Mouse (Mus musculus) limb, embryonic 15.5 days (tissue): ENCODE measurements around the gene Psmb8. TPM values are rescaled to one million over a fixed set of nuclear protein-coding genes. Genes with fewer than 3 reads are reported as not detected.

Experiments used
- ATAC-seq: fragments of 200-750 bp; cut with Nextera tagmentation; 2 replicates; pipeline ENCODE4 v1.8.0; 2017; ENCODE audit warnings: low read depth, moderate TSS enrichment; ENCODE audit not compliant: insufficient number of reproducible peaks, low FRiP score, low TSS enrichment
- H3K27ac ChIP-seq: fragments of 300-500 bp; sonication (generic); 2 replicates; pipeline ENCODE4 v1.5.1; 2015; ENCODE audit warnings: moderate library complexity, mild to moderate bottlenecking, inconsistent platforms
- H3K27me3 ChIP-seq: fragments of 300-500 bp; sonication (generic); 2 replicates; pipeline ENCODE4 v1.6.1; 2015; ENCODE audit warnings: inconsistent platforms
- H3K36me3 ChIP-seq: fragments of 300-500 bp; sonication (generic); 2 replicates; pipeline ENCODE4 v1.6.1; 2015; ENCODE audit warnings: inconsistent platforms
- H3K4me1 ChIP-seq: fragments of 300-500 bp; sonication (generic); 2 replicates; pipeline ENCODE4 v1.6.1; 2015; ENCODE audit warnings: inconsistent platforms
- H3K4me2 ChIP-seq: fragments of 300-500 bp; sonication (generic); 2 replicates; pipeline ENCODE4 v1.6.1; 2015; ENCODE audit warnings: mild to moderate bottlenecking, inconsistent platforms
- H3K4me3 ChIP-seq: fragments of 300-500 bp; sonication (generic); 2 replicates; pipeline ENCODE4 v1.5.1; 2015; ENCODE audit warnings: mild to moderate bottlenecking, inconsistent platforms
- H3K9ac ChIP-seq: fragments of 300-500 bp; sonication (generic); 2 replicates; pipeline ENCODE4 v1.6.1; 2015; ENCODE audit warnings: inconsistent platforms
- H3K9me3 ChIP-seq: fragments of 300-500 bp; sonication (generic); 2 replicates; pipeline ENCODE4 v1.6.1; 2016; ENCODE audit warnings: inconsistent platforms
- WGBS: fragments of 180-500 bp; shearing (Covaris S2); methylation state at CpG from one replicate; pipeline ENCODE4 v1.1.7; 2015; 5-methylcytosine and 5-hydroxymethylcytosine counted together
- polyA plus RNA-seq: library from polyadenylated mRNA; unstranded; fragments of >200 nt; fragmentation: Nextera tagmentation; extraction: Ambion mirVana; gene quantifications from 2 replicates; pipeline ENCODE4 v1.2.1, GENCODE M21; 2015

Gene Psmb8
- polyA plus RNA-seq, 1 experiment from 2014 or later = 12.1 TPM

DNA sequence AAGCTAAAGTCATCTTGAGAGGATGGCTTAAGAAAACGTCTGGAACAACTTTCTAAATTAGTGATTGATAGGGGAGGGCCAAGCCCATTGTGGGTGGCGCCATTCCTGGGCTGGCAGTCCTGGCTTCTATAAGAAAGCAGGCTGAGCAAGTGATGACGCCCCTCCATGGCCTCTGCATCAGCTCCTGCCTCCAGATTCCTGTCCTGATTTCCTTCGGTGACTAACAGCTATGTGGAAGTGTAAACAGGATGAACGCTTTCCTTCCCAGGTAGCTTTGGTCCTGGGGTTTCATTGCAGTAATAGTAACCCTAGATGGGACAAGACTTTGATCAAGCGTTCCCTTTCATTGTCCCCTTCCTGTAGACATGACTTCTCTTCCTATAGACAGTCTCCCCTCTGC, 18.5 kb upstream of the Psmb8 start:
- H3K4me3 ChIP-seq = no peak overlapping the region
- no peaks in the 10 kb centered on the region for H3K9me3 ChIP-seq
- H3K36me3 ChIP-seq = no peaks in the 10 kb centered on the region
- peaks cover 10% of the 10 kb centered on the region for H3K27me3 ChIP-seq
- H3K27ac ChIP-seq = no peak overlapping the region
- no peak for ATAC-seq
- no peaks in the 10 kb centered on the region for H3K4me1 ChIP-seq
- WGBS = 52% methylated on average over 6 of the region's 6 CpGs
- H3K9ac ChIP-seq = no peak overlapping the region
- H3K4me2 ChIP-seq = no peak overlapping the region

DNA sequence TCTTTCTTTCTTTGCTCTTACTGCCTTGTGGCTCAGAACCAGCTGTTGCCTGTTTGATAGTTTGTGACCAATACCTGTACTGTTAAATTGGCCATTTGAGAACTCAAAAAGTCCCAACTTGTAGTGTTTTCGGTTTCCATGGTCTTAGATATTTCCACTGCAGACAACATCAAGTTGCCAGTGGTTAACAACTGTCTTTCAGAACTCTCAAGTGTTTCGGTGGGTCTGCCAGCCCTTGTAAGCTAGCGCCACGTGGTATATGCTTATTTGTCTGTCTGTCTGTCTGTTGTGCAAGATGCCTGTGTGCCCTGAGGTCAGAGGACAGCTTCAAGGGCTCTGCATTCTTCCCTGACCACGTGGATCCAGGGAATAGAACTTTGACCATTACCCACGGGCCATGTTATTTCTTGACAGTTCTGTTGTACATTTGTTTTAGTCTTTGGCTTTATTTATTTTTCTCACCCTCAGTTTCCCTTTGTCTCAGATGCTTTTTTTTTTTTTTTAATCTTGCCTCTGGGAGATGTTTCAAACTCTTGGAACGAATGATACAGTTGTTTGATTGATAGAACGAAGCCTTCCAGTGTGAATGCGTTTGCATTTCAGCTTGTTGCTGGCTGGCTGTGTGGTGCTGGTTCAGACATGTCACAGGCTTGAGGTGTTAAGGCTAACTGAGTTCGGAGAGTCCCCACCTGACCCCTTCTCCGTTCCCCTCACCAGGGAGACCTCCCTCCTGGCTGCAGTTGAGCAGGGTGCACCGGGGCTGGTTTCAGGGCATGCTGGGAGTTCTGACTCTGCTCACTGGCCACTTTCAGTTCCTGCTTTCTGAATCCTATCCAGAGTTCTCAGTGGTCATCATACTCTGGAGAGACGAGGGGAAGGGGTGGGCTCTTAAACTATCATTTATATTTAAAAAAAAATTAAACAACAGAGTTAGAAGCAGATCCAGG, 17.3 kb upstream of the Psmb8 start:
- H3K9me3 ChIP-seq = no peaks in the 10 kb centered on the region
- H3K27me3 ChIP-seq = peaks cover 12% of the 10 kb centered on the region
- H3K9ac ChIP-seq = no peak overlapping the region
- no peaks in the 10 kb centered on the region for H3K4me1 ChIP-seq
- H3K27ac ChIP-seq = no peak overlapping the region
- H3K36me3 ChIP-seq = no peaks in the 10 kb centered on the region
- H3K4me2 ChIP-seq = no peak overlapping the region
- ATAC-seq = no peak
- no peak overlapping the region for H3K4me3 ChIP-seq
- WGBS = 61% methylated on average over 13 of the region's 13 CpGs

DNA sequence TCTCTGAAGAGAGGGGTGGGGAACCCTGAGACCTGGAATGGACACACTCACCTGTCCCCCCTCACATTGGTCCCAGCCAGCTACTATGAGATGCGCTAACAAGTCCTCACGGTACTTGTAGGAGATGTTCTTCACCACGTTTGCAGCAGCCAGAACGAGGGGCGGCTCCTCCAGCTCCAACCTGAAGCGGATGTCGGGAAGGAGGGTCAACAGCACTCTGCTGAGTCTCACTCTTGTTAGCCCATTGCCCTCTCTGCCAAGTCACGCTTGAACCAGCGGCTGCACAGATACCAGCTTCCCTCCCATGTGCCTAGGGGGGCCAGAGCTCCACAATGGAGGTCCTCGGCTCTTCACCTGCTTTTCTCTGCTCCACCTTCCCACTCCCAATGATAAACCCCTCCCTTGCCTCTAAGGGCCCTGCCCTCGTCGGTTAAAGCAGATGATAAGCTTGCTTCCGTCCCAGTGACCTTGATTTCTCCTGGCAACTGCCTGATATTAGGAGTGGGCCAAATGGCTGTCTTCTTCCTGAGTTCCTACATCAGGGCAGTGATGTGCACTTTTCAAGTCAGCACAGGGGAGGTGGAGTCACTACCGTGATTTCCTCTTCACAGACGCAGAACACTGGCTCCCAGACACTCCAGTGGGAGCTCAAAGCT, 13.8 kb upstream of the Psmb8 start:
- Histone ChIP-seq H3K9ac (no peak overlapping the region), H3K27ac (no peak overlapping the region), H3K27me3 (peaks cover 35% of the 10 kb centered on the region), H3K36me3 (no peaks in the 10 kb centered on the region), H3K4me1 (peaks cover 15% of the 10 kb centered on the region), H3K4me2 (no peak overlapping the region), H3K4me3 (no peak overlapping the region), H3K9me3 (no peaks in the 10 kb centered on the region)
- WGBS = 72% methylated on average over 15 of the region's 15 CpGs
- no peak for ATAC-seq

DNA sequence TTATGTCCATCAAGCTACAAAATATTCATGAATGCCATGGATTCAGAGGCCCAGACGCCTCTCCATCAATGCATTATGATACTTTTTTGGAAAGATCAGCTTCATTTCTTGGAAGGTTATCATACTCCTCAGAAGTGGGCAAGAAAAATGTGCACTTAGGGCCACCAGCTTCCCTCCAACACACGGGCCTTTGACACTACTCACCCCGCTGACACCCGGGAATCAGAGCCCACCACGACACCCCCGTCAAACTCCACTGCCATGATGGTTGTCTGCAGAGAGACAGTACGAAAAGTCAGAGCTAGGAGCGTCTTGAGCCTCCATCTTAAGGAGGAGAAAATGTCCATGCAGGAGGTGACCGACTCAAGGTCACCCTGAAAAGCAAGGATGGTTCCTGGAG, 12.0 kb upstream of the Psmb8 start:
- H3K27me3 ChIP-seq = peaks cover 52% of the 10 kb centered on the region

DNA sequence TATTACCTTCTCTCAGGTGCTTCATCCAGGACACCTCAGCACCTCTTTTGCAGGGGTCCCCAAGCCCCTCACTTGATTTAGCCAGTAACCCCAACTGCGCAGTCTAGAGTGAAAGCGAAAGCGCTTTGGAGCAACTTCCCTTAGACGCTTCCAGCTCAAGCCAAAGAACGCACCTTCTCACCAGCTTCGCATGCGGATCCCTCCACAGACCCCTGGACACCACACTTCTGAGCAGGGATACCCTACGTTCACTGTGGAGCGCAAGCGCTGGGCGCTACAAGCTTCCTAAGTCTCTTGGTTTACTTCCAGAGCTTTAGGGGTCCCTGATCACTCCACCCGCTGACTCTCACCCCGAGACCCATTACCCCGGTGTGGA, 10.6 kb upstream of the Psmb8 start:
- Histone ChIP-seq H3K9me3 (no peaks in the 10 kb centered on the region), H3K4me2 (peak overlapping the region; percentile 93), H3K27me3 (peaks cover 63% of the 10 kb centered on the region), H3K27ac (no peak overlapping the region), H3K4me1 (peaks cover 15% of the 10 kb centered on the region), H3K4me3 (peak overlapping the region; percentile 50), H3K9ac (no peak overlapping the region), H3K36me3 (no peaks in the 10 kb centered on the region)
- 3% methylated on average over 14 of the region's 14 CpGs for WGBS
- no peak for ATAC-seq

More for the DNA sequence above, 12.0 kb upstream of the Psmb8 start:
- H3K9me3 ChIP-seq = no peaks in the 10 kb centered on the region
- ATAC-seq = no peak
- H3K9ac ChIP-seq = no peak overlapping the region
- H3K4me3 ChIP-seq = no peak overlapping the region
- no peak overlapping the region for H3K27ac ChIP-seq
- H3K4me1 ChIP-seq = peaks cover 15% of the 10 kb centered on the region
- H3K4me2 ChIP-seq = no peak overlapping the region
- WGBS = 90% methylated on average over 9 of the region's 9 CpGs
- no peaks in the 10 kb centered on the region for H3K36me3 ChIP-seq

DNA sequence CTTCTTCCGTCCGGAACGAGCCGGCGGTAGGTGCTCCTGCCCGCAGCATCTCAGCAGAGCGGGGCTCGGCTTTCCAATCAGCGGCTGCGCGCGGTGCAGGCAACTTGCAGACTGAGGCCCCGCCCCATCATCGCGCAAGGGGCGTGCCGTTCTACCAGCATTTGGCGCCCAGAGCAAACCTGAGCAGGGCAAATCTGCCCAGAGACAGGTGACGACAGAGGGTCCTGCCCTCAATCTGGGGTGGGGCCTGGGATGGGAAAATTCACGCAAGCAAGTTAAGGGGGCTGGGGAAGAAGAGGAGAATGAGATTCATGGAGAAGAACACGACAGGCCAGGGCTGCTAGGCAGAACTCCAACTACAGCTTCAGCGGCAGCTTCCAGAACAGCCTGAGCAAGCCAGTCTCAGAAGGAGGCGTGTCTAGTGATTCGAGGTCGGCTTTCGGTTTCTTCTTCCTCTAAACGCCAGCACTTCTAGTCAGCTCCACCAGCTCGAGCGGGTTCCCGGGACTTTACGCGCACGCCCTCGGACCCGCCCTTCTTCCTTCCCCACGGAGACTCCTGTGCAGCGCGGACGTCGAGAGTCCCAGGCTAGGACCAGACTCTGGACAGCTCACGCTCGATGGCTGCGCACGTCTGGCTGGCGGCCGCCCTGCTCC, 10.1 kb upstream of the Psmb8 start, which contains the start of the genes Tap1 and Psmb9:
Gene Tap1, plus strand, starts transcription at position 293 of the 656 bp plus-strand sequence.
Gene Psmb9, minus strand, starts transcription at position 504 of the 656 bp plus-strand sequence.
- no peaks in the 10 kb centered on the region for H3K9me3 ChIP-seq
- peak; percentile 93 for ATAC-seq
- peaks cover 68% of the 10 kb centered on the region for H3K27me3 ChIP-seq
- no peaks in the 10 kb centered on the region for H3K36me3 ChIP-seq
- H3K4me3 ChIP-seq = peak within 1 kb of the TSS; percentile 50
- peak within 1 kb of the TSS; percentile 93 for H3K4me2 ChIP-seq
- peak within 1 kb of the TSS; percentile 60 for H3K9ac ChIP-seq
- under 1% methylated on average over 46 of the region's 46 CpGs for WGBS
- H3K27ac ChIP-seq = peak within 1 kb of the TSS; percentile 83
- H3K4me1 ChIP-seq = peaks cover 15% of the 10 kb centered on the region

DNA sequence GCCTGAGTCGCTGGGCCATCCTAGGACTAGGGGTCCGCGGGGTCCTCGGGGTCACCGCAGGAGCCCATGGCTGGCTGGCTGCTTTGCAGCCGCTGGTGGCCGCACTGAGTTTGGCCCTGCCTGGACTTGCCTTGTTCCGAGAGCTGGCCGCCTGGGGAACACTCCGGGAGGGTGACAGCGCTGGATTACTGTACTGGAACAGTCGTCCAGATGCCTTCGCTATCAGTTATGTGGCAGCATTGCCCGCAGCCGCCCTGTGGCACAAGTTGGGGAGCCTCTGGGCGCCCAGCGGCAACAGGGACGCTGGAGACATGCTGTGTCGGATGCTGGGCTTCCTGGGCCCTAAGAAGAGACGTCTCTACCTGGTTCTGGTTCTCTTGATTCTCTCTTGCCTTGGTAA, 9.5 kb upstream of the Psmb8 start:
- Histone ChIP-seq H3K4me2 (peak overlapping the region; percentile 93), H3K4me1 (peaks cover 18% of the 10 kb centered on the region), H3K4me3 (peak overlapping the region; percentile 50), H3K36me3 (no peaks in the 10 kb centered on the region), H3K9ac (peak overlapping the region; percentile 60), H3K9me3 (no peaks in the 10 kb centered on the region), H3K27ac (peak overlapping the region; percentile 83), H3K27me3 (peaks cover 75% of the 10 kb centered on the region)
- ATAC-seq = no peak
- WGBS = 2% methylated on average over 20 of the region's 20 CpGs

DNA sequence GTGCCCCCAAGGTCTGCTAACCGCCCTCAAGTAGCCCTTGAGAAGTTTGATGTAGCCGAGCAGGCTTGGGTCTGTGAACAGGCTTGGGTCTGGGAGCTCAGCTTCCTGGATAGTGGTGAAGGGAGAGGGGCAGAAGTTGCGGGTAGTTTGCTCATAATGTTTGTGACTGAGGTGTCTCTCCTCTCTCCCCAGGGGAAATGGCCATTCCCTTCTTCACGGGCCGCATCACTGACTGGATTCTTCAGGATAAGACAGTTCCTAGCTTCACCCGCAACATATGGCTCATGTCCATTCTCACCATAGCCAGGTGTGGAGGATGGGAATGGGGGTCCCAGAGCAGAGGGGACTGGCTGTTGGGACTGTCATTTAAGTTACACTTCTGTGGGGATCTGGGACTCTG, 8.5 kb upstream of the Psmb8 start:
- Histone ChIP-seq H3K9me3 (no peaks in the 10 kb centered on the region), H3K9ac (no peak overlapping the region), H3K4me3 (no peak overlapping the region), H3K36me3 (no peaks in the 10 kb centered on the region), H3K4me2 (no peak overlapping the region), H3K4me1 (peaks cover 18% of the 10 kb centered on the region), H3K27ac (no peak overlapping the region), H3K27me3 (peaks cover 75% of the 10 kb centered on the region)
- WGBS = 68% methylated on average over 6 of the region's 6 CpGs
- ATAC-seq = no peak

DNA sequence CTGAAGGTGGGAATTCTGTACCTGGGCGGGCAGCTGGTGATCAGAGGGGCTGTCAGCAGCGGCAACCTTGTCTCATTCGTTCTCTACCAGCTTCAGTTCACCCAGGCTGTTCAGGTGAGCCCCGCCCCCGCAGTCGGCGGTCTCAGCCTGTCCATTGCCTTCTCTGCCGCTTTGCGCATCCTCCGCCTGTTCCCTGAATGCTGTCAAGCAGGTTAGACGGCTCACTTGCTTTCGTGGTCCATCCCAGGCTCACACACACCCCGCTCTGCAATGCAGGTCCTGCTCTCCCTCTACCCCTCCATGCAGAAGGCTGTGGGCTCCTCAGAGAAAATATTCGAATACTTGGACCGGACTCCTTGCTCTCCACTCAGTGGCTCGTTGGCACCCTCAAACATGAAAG, 4.7 kb upstream of the Psmb8 start:
- no peaks in the 10 kb centered on the region for H3K36me3 ChIP-seq
- peaks cover 16% of the 10 kb centered on the region for H3K4me1 ChIP-seq
- no peak overlapping the region for H3K9ac ChIP-seq
- no peak overlapping the region for H3K4me3 ChIP-seq
- no peak overlapping the region for H3K27ac ChIP-seq
- 26% methylated on average over 16 of the region's 16 CpGs for WGBS
- H3K27me3 ChIP-seq = peaks cover 90% of the 10 kb centered on the region
- H3K9me3 ChIP-seq = no peaks in the 10 kb centered on the region
- no peak for ATAC-seq
- H3K4me2 ChIP-seq = no peak overlapping the region

DNA sequence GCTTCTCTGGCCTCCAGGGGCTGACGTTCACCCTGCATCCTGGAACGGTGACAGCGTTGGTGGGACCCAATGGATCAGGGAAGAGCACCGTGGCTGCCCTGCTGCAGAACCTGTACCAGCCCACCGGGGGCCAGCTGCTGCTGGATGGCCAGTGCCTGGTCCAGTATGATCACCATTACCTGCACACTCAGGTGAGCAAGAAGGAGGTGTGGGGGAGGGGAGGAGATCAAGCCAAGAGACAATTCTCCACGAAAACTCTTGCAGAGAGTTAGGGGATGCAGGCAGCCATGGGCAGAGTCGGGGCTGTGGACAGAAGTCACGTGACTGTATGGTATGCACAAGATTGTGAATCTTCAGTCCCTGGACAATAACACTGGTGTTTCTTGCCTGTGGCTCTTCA, 4.1 kb upstream of the Psmb8 start:
- Histone ChIP-seq H3K27ac (no peak overlapping the region), H3K36me3 (no peaks in the 10 kb centered on the region)
- no peak for ATAC-seq

DNA sequence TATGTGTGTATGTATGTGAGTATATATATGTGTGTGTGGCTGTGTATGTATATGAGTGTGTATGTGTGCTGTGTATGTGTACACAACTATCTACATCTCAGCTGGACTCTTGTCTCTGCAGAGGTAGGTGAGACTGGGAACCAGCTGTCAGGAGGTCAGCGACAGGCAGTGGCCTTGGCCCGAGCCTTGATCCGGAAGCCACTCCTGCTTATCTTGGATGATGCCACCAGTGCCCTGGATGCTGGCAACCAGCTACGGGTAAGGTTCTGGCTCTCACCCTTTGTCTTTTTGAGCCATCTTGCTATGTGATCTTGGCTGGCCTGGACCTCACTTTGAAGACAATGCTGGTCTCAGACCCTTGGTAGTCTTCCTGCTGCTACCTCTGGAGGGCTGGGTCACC, 2.8 kb upstream of the Psmb8 start:
- WGBS = 92% methylated on average over 4 of the region's 4 CpGs
- Histone ChIP-seq H3K4me3 (no peak overlapping the region), H3K36me3 (no peaks in the 10 kb centered on the region), H3K27me3 (peaks cover 92% of the 10 kb centered on the region), H3K27ac (no peak overlapping the region), H3K4me2 (no peak overlapping the region), H3K4me1 (peaks cover 17% of the 10 kb centered on the region), H3K9me3 (no peaks in the 10 kb centered on the region), H3K9ac (no peak overlapping the region)
- ATAC-seq = no peak

More for the DNA sequence above, 4.1 kb upstream of the Psmb8 start:
- Histone ChIP-seq H3K9me3 (no peaks in the 10 kb centered on the region), H3K27me3 (peaks cover 91% of the 10 kb centered on the region), H3K4me1 (peaks cover 17% of the 10 kb centered on the region), H3K9ac (no peak overlapping the region), H3K4me3 (no peak overlapping the region), H3K4me2 (no peak overlapping the region)
- WGBS = 48% methylated on average over 8 of the region's 8 CpGs

DNA sequence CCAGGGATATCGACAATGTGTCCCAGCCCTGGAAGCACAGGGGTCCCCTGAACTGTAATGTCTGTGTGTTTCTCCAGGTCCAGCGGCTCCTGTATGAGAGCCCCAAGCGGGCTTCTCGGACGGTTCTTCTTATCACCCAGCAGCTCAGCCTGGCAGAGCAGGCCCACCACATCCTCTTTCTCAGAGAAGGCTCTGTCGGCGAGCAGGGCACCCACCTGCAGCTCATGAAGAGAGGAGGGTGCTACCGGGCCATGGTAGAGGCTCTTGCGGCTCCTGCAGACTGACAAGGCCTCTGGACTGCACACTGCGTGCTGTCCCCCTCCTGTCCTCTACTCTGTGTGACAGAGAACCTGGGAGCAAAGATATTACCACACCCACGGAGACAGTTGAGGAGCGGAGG, 1.0 kb upstream of the Psmb8 start:
- Histone ChIP-seq H3K9me3 (no peaks in the 10 kb centered on the region), H3K27me3 (peaks cover 88% of the 10 kb centered on the region), H3K9ac (no peak overlapping the region), H3K4me1 (peaks cover 17% of the 10 kb centered on the region), H3K27ac (no peak overlapping the region), H3K4me3 (no peak overlapping the region), H3K4me2 (no peak overlapping the region), H3K36me3 (no peaks in the 10 kb centered on the region)
- 40% methylated on average over 12 of the region's 12 CpGs for WGBS
- no peak for ATAC-seq
